Mouse (Mus musculus): ENCODE data around the gene Elovl3.
"Not testable (repeated sequence)": the region's sequence is repeated elsewhere in the genome, so short reads cannot be mapped to it uniquely, and the experiment has no call there.

Elovl3 gene

DNA sequence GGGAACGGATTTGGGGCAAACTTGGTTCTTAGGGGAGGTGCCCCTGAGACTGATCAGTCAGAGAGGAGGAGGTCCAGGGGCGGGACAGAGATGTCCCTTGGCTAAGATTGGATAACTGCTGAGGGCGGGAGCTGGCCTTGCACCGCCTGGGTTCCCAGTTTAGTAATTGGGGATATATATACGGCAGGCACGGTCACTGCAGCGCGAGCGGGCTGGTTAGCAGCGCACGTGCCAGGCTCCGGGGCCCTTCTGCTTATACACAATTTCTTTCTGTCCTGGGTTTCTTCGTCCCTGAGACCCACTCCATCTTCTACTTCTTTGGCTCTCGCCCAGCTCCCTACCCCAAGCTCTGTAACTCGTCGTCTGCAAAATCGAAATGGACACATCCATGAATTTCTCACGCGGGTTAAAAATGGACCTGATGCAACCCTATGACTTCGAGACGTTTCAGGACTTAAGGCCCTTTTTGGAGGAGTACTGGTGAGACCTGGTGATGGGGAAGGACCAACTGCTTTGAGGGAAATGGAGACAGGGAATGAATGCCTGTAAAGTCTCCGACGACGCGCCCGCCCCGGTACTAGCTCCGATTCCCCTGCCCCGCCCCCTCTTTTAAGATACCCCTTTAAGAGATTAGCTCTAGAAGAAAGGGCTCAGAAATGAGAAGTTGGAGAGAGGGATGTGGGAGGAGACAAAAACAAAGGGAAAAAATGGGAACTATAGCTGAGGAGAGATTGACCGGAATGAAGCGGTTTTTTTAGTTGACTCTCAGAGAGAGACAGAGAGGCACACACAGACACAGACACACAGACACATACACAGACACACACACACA, at the start of gene Elovl3:
Elovl3 (plus strand) TSS at position 204 of the 832 bp plus-strand sequence.
- peak; percentile 54 to 62 for DNase-seq

DNA sequence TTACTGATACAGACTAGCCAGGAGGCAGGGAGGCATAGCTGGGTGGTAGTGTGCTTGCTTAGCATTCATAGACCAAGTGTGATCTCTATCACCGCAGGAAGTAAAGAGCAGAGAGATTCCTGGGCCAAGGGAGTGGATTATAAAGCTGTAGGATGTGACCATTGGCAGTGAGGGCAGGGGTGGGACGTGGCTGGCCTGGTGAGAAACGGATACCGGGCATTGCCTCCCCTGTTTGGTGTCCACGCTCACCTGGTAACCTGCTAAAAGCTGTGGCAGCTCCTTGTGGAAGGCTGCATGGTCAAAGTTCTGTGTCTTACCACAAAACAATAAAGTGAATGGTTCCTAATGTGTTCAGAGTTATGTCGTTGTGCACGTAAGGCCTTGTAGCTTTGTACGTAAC, 46.5 kb upstream of the Elovl3 start:
- no peak for DNase-seq

DNA sequence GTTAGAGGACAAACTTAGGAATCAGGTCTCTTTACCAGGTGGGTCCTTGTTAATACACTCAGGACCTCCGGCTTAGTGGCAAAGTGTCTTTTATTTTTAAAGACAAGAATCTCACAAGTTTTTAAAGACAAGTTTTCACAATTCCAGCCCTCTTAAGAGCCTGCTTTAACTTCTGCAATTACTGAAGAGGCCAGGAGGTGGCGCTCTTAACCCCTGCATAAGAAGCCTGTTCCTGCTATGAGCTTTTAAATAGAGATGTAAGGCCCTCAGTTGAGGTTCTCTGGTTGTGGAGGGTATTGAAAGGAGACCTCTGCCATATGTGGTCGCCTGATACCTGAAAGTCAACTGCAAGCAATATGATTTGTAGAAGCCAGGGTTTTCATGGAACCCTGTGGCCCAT, 45.4 kb upstream of the Elovl3 start:
- peak; percentile 63 to 73 for DNase-seq

DNA sequence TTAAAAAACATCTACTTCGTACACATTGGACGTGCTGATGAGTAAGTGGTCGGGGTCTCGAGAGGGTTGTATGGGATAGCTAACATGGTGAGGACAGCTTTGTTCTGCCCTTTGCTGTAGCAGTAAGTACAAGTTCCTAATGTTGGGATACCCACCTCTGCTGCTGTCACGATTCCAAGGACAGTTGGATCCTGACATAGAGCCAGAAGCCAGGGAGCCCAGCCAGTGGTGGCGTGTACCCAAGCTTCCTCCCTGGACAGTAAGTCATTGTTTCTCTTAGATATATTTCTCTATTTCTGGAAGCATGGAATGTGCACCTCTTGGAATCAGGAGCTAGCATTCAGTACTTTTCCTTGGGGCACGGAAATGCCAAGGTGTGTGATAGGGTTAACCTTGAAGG, 43.8 kb upstream of the Elovl3 start:
- DNase-seq = no peak

DNA sequence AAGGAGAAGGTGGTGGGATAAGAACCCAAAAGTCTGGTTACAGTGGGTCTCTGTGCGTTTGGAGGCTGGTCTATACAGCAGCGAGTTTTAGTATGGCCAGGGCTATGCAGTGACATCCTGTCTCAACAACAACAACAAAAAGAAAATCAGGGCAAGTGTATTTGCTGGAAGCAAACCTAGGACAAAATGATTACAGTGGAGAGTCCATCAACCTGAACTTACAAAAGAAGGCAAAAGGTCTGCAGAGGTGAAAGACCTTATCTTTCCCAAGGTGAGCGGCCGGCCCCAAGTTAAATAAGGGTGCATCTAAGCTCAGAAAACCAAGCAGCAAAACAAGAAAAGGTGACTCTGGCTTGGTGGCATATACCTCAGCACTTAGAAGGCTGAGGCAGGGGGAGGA, 40.1 kb upstream of the Elovl3 start:
- no peak for DNase-seq

DNA sequence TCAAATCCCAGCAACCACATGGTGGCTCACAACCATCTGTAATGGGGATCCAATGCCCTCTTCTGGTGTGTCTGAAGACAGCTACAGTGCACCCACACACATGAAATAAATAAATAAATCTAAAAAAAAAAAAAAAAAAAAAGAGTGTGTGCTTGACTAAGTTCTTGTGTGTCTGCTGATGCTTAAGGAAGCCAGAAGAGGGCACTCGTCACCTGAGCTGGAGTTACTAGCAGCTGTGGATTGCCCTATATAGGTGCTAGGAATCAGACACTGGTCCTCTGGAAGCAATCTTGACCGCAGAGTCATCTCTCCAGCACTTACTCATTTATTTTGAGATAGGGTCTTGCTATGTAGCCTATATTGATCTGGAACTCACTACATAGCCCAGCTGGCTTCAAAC, 37.6 kb upstream of the Elovl3 start:
- no peak for DNase-seq

DNA sequence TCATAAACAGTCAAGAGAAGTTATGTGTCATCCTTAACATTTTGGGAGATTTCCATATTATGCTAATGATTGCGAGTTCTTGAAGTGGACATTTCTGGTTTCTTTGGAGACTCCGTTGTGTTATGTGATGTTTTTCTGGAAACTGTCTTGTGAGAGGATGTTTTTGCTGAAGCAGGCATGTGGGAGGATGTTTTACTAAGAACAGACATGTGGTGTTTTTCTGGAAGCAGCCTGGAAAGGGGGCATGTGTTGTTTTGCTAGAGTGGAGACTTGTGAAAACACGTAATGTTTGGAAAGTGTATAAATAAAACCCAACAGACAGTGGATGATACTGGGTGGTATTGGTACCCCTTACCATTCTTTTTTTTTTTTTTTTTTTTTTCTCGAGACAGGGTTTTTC, 36.4 kb upstream of the Elovl3 start:
- no peak for DNase-seq

DNA sequence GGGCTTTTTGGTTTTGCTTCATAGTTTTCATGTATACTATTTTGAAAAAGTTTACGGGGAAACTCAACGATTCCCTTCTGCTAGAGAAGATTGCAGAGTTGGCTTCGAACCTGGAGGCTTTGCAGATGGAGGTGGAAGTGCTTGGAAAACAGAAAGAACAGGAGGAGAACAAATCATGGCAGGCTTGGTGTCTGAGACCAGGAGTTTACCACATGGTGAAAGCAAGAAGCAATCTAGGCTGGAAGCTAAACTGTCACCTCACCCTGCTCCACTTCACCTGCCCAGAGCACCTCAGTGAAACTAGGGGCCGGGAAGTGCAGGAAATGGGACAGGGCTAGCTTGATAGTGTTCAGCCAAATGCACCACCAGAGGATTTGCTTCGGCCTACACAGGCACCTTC, 35.3 kb upstream of the Elovl3 start:
- DNase-seq = no peak

DNA sequence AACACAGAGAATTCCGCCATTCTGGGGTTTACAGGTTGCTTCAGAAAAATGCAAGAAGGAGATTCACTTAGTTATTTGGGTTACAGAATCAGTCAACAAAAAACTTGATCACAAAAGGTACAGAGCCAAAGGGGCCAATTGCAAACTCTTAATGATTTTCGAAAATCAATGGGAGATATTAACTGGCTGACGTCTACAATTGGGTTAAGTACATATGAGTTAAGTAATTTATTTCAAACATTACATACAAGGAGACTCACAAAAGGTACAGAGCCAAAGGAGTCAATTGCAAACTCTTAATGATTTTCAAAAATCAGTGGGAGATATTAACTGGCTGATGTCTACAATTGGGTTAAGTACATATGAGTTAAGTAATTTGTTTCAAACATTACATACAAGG, 32.1 kb upstream of the Elovl3 start:
- DNase-seq = no peak

DNA sequence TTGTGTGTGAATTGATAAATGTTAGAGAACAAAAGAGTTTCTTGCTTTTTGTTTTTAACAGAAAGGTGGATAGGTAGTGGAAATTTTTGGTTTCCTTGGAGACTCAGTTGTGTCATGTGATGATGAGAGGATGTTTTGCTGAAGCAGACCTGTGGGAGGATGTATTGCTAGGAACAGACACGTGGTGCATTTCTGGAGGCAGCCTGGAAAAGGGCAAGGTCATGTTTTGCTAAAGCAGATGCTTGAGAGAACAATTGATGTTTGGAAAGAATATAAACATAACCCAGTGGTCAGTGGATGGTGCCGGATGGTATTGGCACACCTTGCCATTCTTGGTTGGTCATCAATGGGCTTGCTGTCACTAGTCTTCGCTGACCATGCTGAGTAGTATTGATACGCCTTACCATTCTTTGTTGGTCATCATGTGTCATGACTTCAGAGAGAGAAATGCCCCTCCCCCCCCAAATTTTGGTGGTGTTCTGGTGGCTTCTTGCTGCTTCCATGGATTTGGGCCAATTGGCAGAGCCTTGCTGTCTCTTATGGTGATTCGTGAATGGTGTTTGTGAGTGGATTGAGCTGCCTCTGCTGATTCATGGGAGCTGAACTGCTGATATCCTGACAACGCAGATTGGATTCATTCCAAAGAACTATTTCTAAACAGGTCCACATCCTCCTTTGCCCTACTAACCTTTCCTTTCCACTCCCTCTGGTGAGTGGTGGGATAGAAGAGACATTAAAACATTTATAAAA, 28.1 kb upstream of the Elovl3 start:
- DNase-seq = no peak

DNA sequence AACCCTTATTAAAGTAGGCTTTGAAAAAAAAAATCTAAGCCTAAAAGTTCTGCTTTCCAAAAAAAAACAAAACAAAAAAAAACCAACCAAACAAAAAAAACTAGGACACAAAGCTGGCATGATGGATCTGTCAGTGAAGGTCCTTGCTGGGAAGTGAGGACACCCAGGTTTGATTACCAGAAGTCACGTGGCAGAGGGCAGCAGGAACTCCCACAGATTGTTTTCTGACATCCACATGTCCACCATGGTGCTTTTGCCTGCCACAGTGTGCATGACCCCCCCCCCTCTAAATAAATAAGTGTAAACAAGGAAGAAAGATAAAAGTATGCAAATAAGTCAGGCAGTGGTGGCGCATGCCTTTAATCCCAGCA, 27.5 kb upstream of the Elovl3 start:
- no peak for DNase-seq

DNA sequence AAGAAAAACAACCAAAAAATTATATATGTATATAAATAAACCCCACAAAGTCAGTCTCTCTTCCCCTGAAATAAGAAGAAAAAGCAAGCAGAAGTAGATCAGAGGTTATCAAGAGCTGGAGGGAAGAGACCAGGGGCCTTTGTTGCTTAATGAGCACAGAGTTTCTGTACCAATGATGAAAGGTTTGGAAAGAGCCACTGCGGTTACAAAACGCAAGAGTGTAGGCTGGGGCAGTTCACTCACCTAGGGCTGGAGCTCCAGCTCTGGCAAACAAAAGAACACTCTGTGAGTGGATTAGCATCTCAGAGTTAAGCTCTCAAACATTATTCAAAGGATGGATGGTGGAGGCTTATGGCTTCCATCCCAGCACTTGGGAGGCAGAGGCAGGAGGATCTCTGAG, 21.5 kb upstream of the Elovl3 start:
- no peak for DNase-seq

DNA sequence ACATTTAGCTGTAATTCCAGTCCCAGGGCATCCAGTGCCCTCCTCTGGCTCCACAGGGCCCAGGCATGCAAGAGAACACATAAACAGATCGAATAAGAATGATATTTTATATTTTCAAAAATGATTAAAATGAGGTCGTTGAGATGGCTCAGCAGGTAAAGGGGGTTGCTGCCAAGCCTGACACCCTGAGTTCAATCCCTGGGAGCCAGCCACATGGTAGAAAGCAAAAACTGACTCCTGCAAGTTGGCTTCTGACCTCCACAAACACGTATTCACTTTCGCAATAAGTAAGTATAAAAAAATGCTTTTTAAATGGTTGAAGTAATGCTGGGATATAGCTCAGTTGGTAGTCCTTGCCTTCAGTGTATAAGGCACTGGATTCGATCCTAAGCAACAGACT, 20.9 kb upstream of the Elovl3 start:
- no peak for DNase-seq

DNA sequence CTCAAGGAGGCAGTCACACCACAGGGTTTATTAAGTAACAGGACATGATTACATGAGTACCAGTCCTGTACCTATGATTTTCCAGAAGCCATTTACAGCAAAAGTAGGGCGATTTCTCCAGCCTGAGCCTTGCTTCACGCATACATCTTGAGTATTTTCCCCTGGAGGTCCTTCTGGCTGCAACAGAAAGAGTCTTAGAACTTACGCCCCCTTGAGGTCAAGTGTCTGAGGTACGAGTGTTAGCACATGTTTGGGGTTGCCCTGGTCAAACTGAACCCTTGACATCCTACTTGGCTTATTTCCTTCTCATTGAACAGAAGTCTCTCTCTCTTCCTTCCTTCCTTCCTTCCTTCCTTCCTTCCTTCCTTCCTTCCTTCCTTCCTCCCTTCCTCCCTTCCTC, 17.1 kb upstream of the Elovl3 start:
- no peak for DNase-seq

DNA sequence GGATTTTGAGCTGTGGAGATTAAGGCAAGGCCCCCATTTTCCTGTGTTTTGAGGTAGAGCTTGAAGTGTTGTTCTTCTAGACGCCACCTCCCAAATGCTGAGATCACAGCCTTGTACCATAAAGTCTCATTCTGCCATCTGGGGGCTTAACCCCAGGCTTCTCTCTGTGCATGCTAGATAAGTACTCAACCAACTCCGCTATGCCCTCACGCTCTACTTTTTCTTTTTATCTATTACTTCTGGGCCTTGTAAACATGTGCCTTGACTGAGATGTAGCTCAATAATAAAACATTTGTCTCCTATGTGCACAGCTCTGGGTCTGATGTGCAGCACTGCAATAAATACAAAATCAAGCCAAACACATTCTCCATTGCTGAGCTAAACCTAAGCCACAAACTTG, 12.2 kb upstream of the Elovl3 start:
- DNase-seq = no peak

DNA sequence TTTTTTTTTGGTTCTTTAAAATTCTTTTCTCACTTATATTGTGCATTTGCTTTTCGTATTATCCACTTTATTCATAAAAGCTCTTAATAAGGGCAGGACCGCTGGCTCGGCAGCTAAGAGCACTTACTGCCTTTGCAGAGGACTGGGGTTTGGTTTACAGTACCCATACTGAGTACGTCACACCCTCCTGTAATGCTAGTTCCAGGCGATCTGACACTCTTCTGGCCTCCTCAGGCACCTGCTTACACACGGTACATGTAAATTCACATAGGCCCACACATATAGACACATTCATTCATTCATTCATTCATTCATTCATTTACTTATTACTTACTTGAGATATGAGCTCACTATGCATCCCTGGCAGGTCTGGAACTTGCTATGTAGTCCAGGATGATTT, 10.8 kb upstream of the Elovl3 start:
- DNase-seq = no peak

DNA sequence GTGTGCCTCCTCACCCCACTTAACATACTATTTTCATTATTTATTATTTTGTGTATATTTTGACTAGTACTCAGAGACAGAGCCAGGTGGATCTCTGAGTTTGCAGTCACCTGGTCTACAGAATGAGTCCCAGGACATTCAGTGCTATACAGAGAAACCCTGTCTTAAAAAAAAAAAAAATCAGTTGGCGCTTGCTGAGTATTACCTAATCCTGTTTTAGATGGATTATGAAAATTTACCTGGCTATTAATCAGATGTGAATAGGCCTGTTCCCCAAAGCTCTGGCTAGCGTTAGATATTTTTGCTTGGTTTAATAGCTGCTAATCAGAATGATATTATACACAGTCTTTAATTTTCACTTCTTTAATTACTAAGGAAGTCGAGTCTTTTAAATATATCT, 7.8 kb upstream of the Elovl3 start:
- no peak for DNase-seq

DNA sequence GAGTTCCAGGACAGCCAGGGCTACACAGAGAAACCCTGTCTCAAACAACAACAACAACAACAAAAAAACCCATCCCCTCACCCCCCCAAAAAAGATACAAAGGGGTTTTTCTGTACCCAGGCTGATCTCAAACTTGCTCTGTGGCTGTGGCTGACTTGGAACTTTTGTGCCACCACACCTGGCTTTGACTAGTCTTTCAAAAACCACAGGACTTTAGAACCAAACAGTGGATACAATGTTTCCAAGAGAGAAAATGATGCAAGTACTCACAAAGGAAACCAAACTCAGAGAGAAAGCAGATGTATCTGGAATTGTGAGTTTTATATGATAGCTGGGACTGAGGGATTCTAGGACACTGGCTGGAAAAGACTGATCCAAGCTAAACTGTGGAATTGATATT, 7.0 kb upstream of the Elovl3 start:
- DNase-seq = no peak

DNA sequence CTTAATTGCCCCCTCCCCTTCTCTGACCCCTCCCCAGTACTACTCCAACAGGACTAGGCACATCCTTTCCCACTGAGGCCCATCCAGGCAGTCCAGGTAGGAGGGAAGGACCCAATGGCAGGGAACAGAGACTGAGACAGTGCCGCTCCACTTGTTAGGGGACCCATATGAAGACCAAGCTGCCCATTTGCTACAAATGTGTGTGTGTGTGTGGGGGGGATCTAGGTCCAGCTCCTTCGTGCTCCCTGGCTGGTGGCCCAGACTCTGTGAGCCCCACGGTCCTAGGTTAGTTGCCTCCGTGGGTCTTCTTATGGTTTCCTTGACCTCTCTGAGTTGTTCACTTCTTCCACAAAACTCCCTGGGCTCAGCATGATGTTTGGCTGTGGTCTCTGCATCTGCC, 5.4 kb upstream of the Elovl3 start:
- no peak for DNase-seq

DNA sequence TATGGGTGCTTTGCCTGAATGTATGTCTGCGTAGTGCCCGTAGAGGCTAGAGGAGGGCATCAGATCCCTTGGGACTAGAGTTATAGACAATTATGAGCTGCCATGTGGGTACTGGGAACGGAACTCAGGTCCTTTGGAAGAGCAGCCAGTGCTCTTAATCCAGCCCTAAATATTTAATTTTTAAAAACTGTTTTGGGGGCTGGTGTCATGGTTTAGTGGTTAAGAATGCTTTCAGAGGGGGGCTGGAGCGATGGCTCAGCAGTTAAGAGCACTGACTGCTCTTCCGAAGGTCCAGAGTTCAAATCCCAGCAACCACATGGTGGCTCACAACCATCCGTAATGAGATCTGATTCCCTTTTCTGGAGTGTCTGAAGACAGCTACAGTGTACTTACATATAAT, 2.0 kb upstream of the Elovl3 start:
- DNase-seq = not testable (repeated sequence)

DNA sequence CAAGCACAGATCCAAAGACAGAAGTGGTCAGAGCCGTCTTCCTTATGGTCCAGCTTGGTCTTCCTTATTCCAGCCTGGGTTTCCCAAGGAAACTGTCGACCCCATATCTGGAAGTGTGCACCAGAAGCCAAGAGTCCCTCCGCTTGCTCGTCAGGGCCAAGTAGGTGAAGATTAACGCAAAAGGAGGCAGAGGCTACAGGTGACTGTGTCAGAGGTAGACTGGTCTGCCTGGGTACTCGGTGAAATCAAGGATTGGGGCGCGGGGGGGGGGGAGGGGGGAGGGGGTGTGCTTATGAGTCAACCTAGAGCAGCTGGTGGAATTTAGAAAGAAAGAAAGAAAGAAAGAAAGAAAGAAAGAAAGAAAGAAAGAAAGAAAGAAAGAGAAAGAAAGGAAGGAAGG, 414 bp upstream of the Elovl3 start:
- DNase-seq = no peak

DNA sequence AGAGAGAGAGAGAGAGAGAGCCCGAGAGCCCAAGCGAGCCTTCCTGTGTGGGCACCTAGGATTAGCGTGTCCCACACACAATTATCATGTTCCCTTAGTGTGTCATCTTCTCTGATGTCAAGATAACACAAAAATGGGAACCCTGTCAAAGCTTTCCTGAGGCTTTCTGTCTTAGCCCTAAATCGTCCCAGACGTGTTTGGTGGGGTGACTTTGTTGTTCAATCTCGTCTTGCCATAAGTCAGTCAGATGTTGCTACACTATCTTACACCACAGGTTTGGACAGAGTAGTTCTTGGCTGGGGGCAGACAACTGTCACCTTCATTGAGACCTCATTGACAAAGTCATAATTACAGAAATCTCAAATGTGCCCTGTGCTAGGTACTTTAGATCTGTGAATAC, 880 bp downstream of the Elovl3 start:
- DNase-seq = no peak

DNA sequence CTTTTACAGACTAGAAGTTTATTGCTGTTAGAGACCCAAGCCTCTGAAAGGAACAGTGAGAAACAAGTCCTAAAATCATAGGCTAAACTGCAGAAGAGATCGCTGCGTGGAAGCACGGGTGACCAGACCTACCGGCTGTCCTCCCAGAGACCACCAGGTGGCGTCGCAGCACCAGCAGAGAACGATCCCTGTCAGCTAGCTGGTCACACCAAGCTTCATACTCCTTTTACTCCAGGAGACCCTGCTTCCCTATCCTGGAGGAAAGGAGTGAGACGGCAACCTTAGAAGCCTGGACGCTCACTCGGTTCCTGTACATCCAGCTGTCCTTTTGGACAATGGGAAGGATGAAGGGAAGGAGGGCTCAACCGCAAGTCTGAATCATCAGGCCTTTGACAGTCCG, 3.6 kb downstream of the Elovl3 start:
- peak; percentile 96 for DNase-seq

DNA sequence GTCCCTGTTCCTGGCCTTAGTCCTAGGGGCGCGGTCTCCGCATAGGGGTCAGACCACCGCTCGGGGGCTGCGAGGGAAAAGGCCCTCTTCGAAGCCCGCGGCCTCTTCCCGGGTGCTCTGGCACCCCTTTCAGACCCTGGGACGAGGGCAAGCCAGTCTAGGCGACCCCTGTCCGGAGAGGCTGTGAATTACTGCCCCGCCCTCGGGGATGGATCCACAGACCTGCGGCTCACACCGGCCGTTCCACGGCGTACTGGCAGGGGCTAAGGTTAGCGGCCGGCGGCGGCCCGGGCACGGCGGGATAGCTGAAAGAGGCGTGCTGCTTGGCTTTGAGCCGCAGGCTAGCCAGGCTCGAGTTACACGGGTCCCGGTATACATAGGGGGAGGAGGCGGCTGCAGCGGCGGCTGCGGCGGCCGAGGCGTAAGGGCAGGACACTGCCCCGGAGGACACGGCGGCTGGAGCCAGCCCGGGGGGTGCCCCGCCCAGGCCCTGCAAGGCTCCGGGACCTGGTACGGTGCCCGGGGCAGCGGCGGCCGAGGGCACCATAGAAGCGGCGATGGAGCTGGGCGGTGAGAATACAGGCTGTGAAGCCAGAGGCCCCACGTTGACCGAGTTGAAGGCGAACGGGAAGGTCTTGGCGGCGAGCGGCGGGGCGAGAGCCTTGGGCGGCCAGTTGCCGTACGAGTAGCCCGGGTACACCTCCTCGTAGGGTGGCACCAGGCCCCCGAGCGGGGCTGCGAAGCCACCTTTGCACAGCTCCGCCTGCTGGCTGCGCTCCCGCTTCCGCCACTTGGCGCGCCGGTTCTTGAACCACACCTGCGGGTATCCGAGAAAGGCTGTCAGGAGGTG, 4.3 kb downstream of the Elovl3 start:
- peak; percentile 69 to 80 for DNase-seq

Measured in kidney, postnatal 4 days (tissue).